Mouse (Mus musculus): ENCODE measurements around the gene Mpdu1. TPM values are rescaled to one million over a fixed set of nuclear protein-coding genes. Genes with fewer than 3 reads are reported as not detected.

The Mpdu1 gene
- polyA plus RNA-seq, 1 experiment from 2014 or later, result 81.4 TPM

- H3K4me1 ChIP-seq, result peaks cover 11% of the 10 kb centered on the region
- H3K36me3 ChIP-seq, result no peaks in the 10 kb centered on the region
- H3K27ac ChIP-seq, result no peak within 1 kb of the TSS
- H3K4me3 ChIP-seq, result no peak within 1 kb of the TSS
- no peak within 1 kb of the TSS for H3K9ac ChIP-seq
- H3K27me3 ChIP-seq (replicated peaks), result no peaks in the 10 kb centered on the region
- 79% methylated on average over 10 of the region's 10 CpGs for WGBS
- no peak for ATAC-seq (ENCODE audit: low FRiP score, low read depth)
- H3K9me3 ChIP-seq, result no peaks in the 10 kb centered on the region
- H3K4me2 ChIP-seq (replicated peaks), result no peak within 1 kb of the TSS
These were observed 23.2 kb upstream of the Mpdu1 start, which contains the start of gene Tnfsf13 for GRCm38 (mm10) chr11:69685526-69686148. Gene Tnfsf13 (minus strand): TSS chr11:69685784.

- 80% methylated on average over 6 of the region's 6 CpGs for WGBS
- no peak overlapping the region for H3K27ac ChIP-seq
- no peaks in the 10 kb centered on the region for H3K9me3 ChIP-seq
- peaks cover 6% of the 10 kb centered on the region for H3K36me3 ChIP-seq
- no peak overlapping the region for H3K4me2 ChIP-seq (replicated peaks)
- no peaks in the 10 kb centered on the region for H3K27me3 ChIP-seq (replicated peaks)
- no peak overlapping the region for H3K4me3 ChIP-seq
- no peak overlapping the region for H3K9ac ChIP-seq
- no peak for ATAC-seq (ENCODE audit: low FRiP score, low read depth)
- H3K4me1 ChIP-seq, result peaks cover 18% of the 10 kb centered on the region
These were observed 22.5 kb upstream of the Mpdu1 start for GRCm38 (mm10) chr11:69684936-69685335.

GRCm38 (mm10) chr11:69684128-69684745, 21.8 kb upstream of the Mpdu1 start:
- ATAC-seq (ENCODE audit: low FRiP score, low read depth), result no peak
- Histone ChIP-seq H3K36me3 (peaks cover 10% of the 10 kb centered on the region), H3K9me3 (no peaks in the 10 kb centered on the region), H3K9ac (no peak overlapping the region), H3K27me3 (replicated peaks) (no peaks in the 10 kb centered on the region), H3K4me3 (no peak overlapping the region), H3K27ac (no peak overlapping the region), H3K4me1 (peaks cover 23% of the 10 kb centered on the region), H3K4me2 (replicated peaks) (no peak overlapping the region)
- WGBS, result 83% methylated on average over 12 of the region's 12 CpGs

GRCm38 (mm10) chr11:69683576-69683975, 21.1 kb upstream of the Mpdu1 start:
- Histone ChIP-seq H3K4me1 (peaks cover 23% of the 10 kb centered on the region), H3K4me3 (no peak overlapping the region), H3K9ac (no peak overlapping the region), H3K27me3 (replicated peaks) (no peaks in the 10 kb centered on the region), H3K4me2 (replicated peaks) (no peak overlapping the region), H3K9me3 (no peaks in the 10 kb centered on the region), H3K27ac (no peak overlapping the region), H3K36me3 (peaks cover 17% of the 10 kb centered on the region)
- 88% methylated on average over 7 of the region's 7 CpGs for WGBS
- no peak for ATAC-seq (ENCODE audit: low FRiP score, low read depth)

- Histone ChIP-seq H3K9me3 (no peaks in the 10 kb centered on the region), H3K27ac (no peak overlapping the region), H3K4me1 (peaks cover 23% of the 10 kb centered on the region), H3K4me3 (no peak overlapping the region), H3K27me3 (replicated peaks) (no peaks in the 10 kb centered on the region), H3K4me2 (replicated peaks) (peak overlapping the region; percentile 94), H3K36me3 (peaks cover 22% of the 10 kb centered on the region), H3K9ac (no peak overlapping the region)
- ATAC-seq (ENCODE audit: low FRiP score, low read depth), result no peak
- WGBS, result 28% methylated on average over 12 of the region's 12 CpGs
These were observed 20.5 kb upstream of the Mpdu1 start for GRCm38 (mm10) chr11:69682840-69683533.

GRCm38 (mm10) chr11:69682209-69682839, 19.9 kb upstream of the Mpdu1 start:
- peak; percentile 19 for ATAC-seq (ENCODE audit: low FRiP score, low read depth)

GRCm38 (mm10) chr11:69681314-69682208, 19.1 kb upstream of the Mpdu1 start, which contains the start of gene Senp3:
Gene Senp3 (minus strand): TSS chr11:69682084.
- Histone ChIP-seq H3K9me3 (no peaks in the 10 kb centered on the region), H3K36me3 (peaks cover 34% of the 10 kb centered on the region), H3K27ac (peak within 1 kb of the TSS; percentile 48), H3K4me3 (peak within 1 kb of the TSS; percentile 81), H3K27me3 (replicated peaks) (no peaks in the 10 kb centered on the region), H3K4me2 (replicated peaks) (peak within 1 kb of the TSS; percentile 94), H3K4me1 (peaks cover 23% of the 10 kb centered on the region), H3K9ac (peak within 1 kb of the TSS; percentile 81)
- ATAC-seq (ENCODE audit: low FRiP score, low read depth), result peak; percentile 95
- WGBS, result under 1% methylated on average over 80 of the region's 80 CpGs

More at GRCm38 (mm10) chr11:69682209-69682839, 19.9 kb upstream of the Mpdu1 start:
- Histone ChIP-seq H3K4me2 (replicated peaks) (peak overlapping the region; percentile 94), H3K4me1 (peaks cover 23% of the 10 kb centered on the region), H3K9ac (peak overlapping the region; percentile 81), H3K36me3 (peaks cover 28% of the 10 kb centered on the region), H3K27ac (peak overlapping the region; percentile 48), H3K27me3 (replicated peaks) (no peaks in the 10 kb centered on the region), H3K4me3 (peak overlapping the region; percentile 81), H3K9me3 (no peaks in the 10 kb centered on the region)
- WGBS, result 26% methylated on average over 24 of the region's 24 CpGs

GRCm38 (mm10) chr11:69680136-69680855, 17.9 kb upstream of the Mpdu1 start:
- Histone ChIP-seq H3K4me1 (peaks cover 23% of the 10 kb centered on the region), H3K9ac (0 out of 2 replicates have a peak overlapping the region, but pooled peaks have one; percentile 26), H3K27me3 (replicated peaks) (no peaks in the 10 kb centered on the region), H3K4me3 (peak overlapping the region; percentile 81), H3K27ac (no peak overlapping the region), H3K36me3 (peaks cover 47% of the 10 kb centered on the region), H3K9me3 (no peaks in the 10 kb centered on the region), H3K4me2 (replicated peaks) (peak overlapping the region; percentile 94)
- 94% methylated on average over 30 of the region's 30 CpGs for WGBS
- no peak for ATAC-seq (ENCODE audit: low FRiP score, low read depth)

- peaks cover 59% of the 10 kb centered on the region for H3K36me3 ChIP-seq
- H3K9ac ChIP-seq, result no peak overlapping the region
- H3K4me3 ChIP-seq, result no peak overlapping the region
- H3K4me1 ChIP-seq, result peaks cover 23% of the 10 kb centered on the region
- no peak overlapping the region for H3K4me2 ChIP-seq (replicated peaks)
- H3K27ac ChIP-seq, result no peak overlapping the region
- ATAC-seq (ENCODE audit: low FRiP score, low read depth), result no peak
- no peaks in the 10 kb centered on the region for H3K9me3 ChIP-seq
- 100% methylated on average over 2 of the region's 2 CpGs for WGBS
- no peaks in the 10 kb centered on the region for H3K27me3 ChIP-seq (replicated peaks)
These were observed 16.7 kb upstream of the Mpdu1 start for GRCm38 (mm10) chr11:69679144-69679543.

GRCm38 (mm10) chr11:69672211-69672706, 9.8 kb upstream of the Mpdu1 start, which contains the start of gene Eif4a1:
Gene Eif4a1 (minus strand): TSS chr11:69672423.
- H3K9ac ChIP-seq, result peak within 1 kb of the TSS; percentile 99
- H3K27ac ChIP-seq, result peak within 1 kb of the TSS; percentile 87
- peaks cover 77% of the 10 kb centered on the region for H3K36me3 ChIP-seq
- H3K4me2 ChIP-seq (replicated peaks), result peak within 1 kb of the TSS; percentile 96
- peak; percentile 96 for ATAC-seq (ENCODE audit: low FRiP score, low read depth)
- H3K4me1 ChIP-seq, result peaks cover 33% of the 10 kb centered on the region
- H3K9me3 ChIP-seq, result no peaks in the 10 kb centered on the region
- no peaks in the 10 kb centered on the region for H3K27me3 ChIP-seq (replicated peaks)
- peak within 1 kb of the TSS; percentile 99 for H3K4me3 ChIP-seq
- WGBS, result under 1% methylated on average over 36 of the region's 36 CpGs

Data from neural tube, embryonic 12.5 days (tissue).